Mouse (Mus musculus): ENCODE results near the gene Arhgap15. TPM values are rescaled to one million over a fixed set of nuclear protein-coding genes. Genes with fewer than 3 reads are reported as not detected.

Gene Arhgap15
- polyA plus RNA-seq, 1 experiment from 2014 or later: 1.0 TPM

- H3K36me3 ChIP-seq (ENCODE audit: control insufficient read depth, insufficient read depth, low read length): no peaks in the 10 kb centered on the region
- peak overlapping the region; percentile 61 for H3K27ac ChIP-seq (ENCODE audit: low read depth, low read length)
- WGBS: 41% methylated on average over 13 of the region's 13 CpGs
- ATAC-seq (peak; percentile 93), DNase-seq (ENCODE audit: low spot score) (peak; percentile 81)
- no peaks in the 10 kb centered on the region for H3K9me3 ChIP-seq (replicated peaks; ENCODE audit: control insufficient read depth, low read length)
- no peak overlapping the region for H3K4me3 ChIP-seq (ENCODE audit: low read depth, low read length)
- H3K4me2 ChIP-seq (ENCODE audit: low read length): no peak overlapping the region
- H3K4me1 ChIP-seq (ENCODE audit: control insufficient read depth, insufficient read depth, low read length): peaks cover 4% of the 10 kb centered on the region; the same call in 1 of the 2 replicates
- H3K9ac ChIP-seq (ENCODE audit: low read length): no peak overlapping the region
- no peaks in the 10 kb centered on the region for H3K27me3 ChIP-seq (replicated peaks; ENCODE audit: control insufficient read depth, insufficient read depth, low read length)
These were observed 229.8 kb downstream of the Arhgap15 start for GRCm38 (mm10) chr2:43978177-43979013.

DNA sequence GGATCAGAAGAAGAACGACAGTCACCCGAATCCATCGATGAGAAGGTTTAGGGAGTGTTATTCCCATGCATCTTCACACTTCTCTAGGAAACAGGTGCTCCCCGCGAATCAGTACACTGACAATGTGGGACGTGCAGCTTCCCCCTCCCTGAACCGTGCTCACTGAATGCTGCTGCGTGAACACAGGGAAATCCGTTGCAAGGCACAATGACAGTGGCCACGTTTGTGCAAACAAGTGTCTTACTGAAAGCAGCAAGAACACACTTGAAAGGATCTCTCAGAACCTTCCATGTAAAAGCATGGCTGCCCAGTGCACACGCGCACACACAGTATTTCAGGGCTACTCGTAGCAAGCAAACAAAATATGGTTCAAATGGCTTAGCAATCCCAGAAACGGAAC is 237.4 kb downstream of the Arhgap15 start:
- DNase-seq (ENCODE audit: low spot score) (no peak), ATAC-seq (no peak)
- no peak overlapping the region for H3K4me2 ChIP-seq (ENCODE audit: low read length)
- no peak overlapping the region for H3K9ac ChIP-seq (ENCODE audit: low read length)
- H3K27me3 ChIP-seq (replicated peaks; ENCODE audit: control insufficient read depth, insufficient read depth, low read length): no peaks in the 10 kb centered on the region
- no peaks in the 10 kb centered on the region for H3K9me3 ChIP-seq (replicated peaks; ENCODE audit: control insufficient read depth, low read length)
- peak overlapping the region; percentile 63 for H3K27ac ChIP-seq (ENCODE audit: low read depth, low read length)
- 76% methylated on average over 14 of the region's 14 CpGs for WGBS
- no peaks in the 10 kb centered on the region for H3K4me1 ChIP-seq (ENCODE audit: control insufficient read depth, insufficient read depth, low read length)
- no peaks in the 10 kb centered on the region for H3K36me3 ChIP-seq (ENCODE audit: control insufficient read depth, insufficient read depth, low read length)
- H3K4me3 ChIP-seq (ENCODE audit: low read depth, low read length): no peak overlapping the region

DNA sequence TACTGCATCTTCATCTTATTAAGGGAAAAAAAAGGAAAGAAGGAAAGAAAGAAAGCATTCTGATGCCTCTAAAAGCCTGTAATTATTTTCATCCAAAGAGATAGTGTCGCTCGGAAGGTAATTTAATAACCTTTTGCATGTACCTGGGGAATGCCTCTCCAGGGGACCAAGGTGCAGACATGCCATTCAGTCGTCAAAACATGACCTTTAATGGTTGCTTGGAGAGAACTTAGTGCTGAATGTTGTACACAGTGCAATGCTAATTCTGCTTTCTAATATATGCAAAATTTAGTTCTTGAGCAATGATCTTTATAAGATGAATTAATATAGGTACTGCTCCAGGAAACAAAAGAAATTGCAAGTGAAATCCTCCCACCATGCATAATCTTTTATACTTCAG is 239.3 kb downstream of the Arhgap15 start:
- H3K4me1 ChIP-seq (ENCODE audit: control insufficient read depth, insufficient read depth, low read length): no peaks in the 10 kb centered on the region
- 72% methylated on average over 3 of the region's 3 CpGs for WGBS
- H3K9me3 ChIP-seq (replicated peaks; ENCODE audit: control insufficient read depth, low read length): no peaks in the 10 kb centered on the region
- H3K4me3 ChIP-seq (ENCODE audit: low read depth, low read length): no peak overlapping the region
- H3K4me2 ChIP-seq (ENCODE audit: low read length): no peak overlapping the region
- H3K27me3 ChIP-seq (replicated peaks; ENCODE audit: control insufficient read depth, insufficient read depth, low read length): no peaks in the 10 kb centered on the region
- no peak for DNase-seq (ENCODE audit: low spot score)
- no peaks in the 10 kb centered on the region for H3K36me3 ChIP-seq (ENCODE audit: control insufficient read depth, insufficient read depth, low read length)
- ATAC-seq: no peak
- no peak overlapping the region for H3K9ac ChIP-seq (ENCODE audit: low read length)
- H3K27ac ChIP-seq (ENCODE audit: low read depth, low read length): no peak overlapping the region

DNA sequence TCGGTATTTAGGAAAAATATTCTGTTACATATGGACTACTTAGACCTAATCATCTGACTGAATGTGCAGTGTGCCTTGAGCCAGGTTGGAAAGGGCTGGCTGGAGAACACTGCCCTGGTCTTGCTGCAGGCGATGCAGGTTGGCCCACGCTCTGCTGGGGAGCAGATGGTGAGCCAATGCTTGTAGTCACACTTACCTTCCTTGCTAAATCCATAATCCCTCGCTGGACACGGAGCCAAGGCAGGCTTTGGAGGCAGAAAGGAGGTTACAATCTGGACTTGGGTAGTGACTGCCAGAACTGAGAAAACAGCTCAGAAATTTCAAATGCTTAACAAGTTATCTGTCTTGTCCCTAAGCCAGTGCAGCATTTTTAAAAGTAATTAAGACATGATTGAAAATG is 241.2 kb downstream of the Arhgap15 start:
- Histone ChIP-seq H3K27ac (ENCODE audit: low read depth, low read length) (peak overlapping the region; percentile 44), H3K4me3 (ENCODE audit: low read depth, low read length) (no peak overlapping the region), H3K36me3 (ENCODE audit: control insufficient read depth, insufficient read depth, low read length) (no peaks in the 10 kb centered on the region), H3K9ac (ENCODE audit: low read length) (no peak overlapping the region), H3K4me1 (ENCODE audit: control insufficient read depth, insufficient read depth, low read length) (no peaks in the 10 kb centered on the region), H3K9me3 (replicated peaks; ENCODE audit: control insufficient read depth, low read length) (no peaks in the 10 kb centered on the region), H3K4me2 (ENCODE audit: low read length) (no peak overlapping the region), H3K27me3 (replicated peaks; ENCODE audit: control insufficient read depth, insufficient read depth, low read length) (no peaks in the 10 kb centered on the region)
- ATAC-seq (peak; percentile 85), DNase-seq (ENCODE audit: low spot score) (peak; percentile 80)
- 40% methylated on average over 5 of the region's 5 CpGs for WGBS

DNA sequence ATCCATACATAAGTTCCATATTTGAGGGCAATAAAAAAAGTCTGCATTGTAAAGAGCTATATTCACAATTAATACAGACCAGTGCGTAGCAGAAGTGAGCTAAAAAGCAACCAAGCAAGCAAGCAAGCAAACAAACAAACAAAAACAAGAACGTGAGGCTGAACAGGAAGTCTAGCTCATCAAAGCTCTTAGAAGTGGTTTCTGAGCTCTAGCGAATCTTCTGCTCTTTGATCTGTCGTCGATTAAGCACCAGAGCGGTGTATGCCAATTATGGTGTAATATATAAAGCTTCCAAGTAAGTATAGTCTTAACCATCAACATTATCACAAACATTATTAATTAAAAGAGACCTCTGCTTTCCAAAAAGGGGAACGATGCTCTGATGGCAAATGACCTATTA is 243.9 kb downstream of the Arhgap15 start:
- Histone ChIP-seq H3K9me3 (replicated peaks; ENCODE audit: control insufficient read depth, low read length) (no peaks in the 10 kb centered on the region; the same call in 1 of the 2 replicates), H3K4me3 (ENCODE audit: low read depth, low read length) (no peak overlapping the region), H3K4me1 (ENCODE audit: control insufficient read depth, insufficient read depth, low read length) (no peaks in the 10 kb centered on the region), H3K36me3 (ENCODE audit: control insufficient read depth, insufficient read depth, low read length) (no peaks in the 10 kb centered on the region), H3K27ac (ENCODE audit: low read depth, low read length) (no peak overlapping the region), H3K9ac (ENCODE audit: low read length) (no peak overlapping the region), H3K4me2 (ENCODE audit: low read length) (no peak overlapping the region), H3K27me3 (replicated peaks; ENCODE audit: control insufficient read depth, insufficient read depth, low read length) (no peaks in the 10 kb centered on the region)
- WGBS: 80% methylated on average over 7 of the region's 7 CpGs
- DNase-seq (ENCODE audit: low spot score) (no peak), ATAC-seq (no peak)

DNA sequence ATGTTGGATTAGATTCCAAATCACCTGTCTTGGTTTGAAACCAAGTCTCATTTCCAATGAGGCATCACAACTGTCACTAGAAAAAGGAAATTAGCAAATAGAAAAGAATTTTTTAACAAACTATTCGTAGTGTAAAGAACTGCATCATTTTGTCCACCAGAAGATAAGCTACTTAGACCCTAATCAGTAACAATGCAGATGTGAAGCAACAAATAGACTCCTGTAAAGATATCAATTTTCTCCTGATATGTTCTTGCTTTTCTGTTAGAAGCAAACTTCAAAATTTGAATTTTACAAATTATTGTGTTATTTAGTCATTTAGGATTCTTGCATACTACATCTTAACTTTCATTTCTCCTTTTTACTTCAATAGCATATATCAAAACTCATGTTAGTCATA is 253.8 kb downstream of the Arhgap15 start:
- WGBS: 84% methylated on average over 1 of the region's 1 CpGs
- Histone ChIP-seq H3K27ac (ENCODE audit: low read depth, low read length) (no peak overlapping the region), H3K27me3 (replicated peaks; ENCODE audit: control insufficient read depth, insufficient read depth, low read length) (no peaks in the 10 kb centered on the region), H3K4me3 (ENCODE audit: low read depth, low read length) (no peak overlapping the region), H3K4me1 (ENCODE audit: control insufficient read depth, insufficient read depth, low read length) (no peaks in the 10 kb centered on the region), H3K9ac (ENCODE audit: low read length) (no peak overlapping the region), H3K4me2 (ENCODE audit: low read length) (no peak overlapping the region), H3K9me3 (replicated peaks; ENCODE audit: control insufficient read depth, low read length) (no peaks in the 10 kb centered on the region), H3K36me3 (ENCODE audit: control insufficient read depth, insufficient read depth, low read length) (no peaks in the 10 kb centered on the region)
- ATAC-seq (no peak), DNase-seq (ENCODE audit: low spot score) (no peak)

DNA sequence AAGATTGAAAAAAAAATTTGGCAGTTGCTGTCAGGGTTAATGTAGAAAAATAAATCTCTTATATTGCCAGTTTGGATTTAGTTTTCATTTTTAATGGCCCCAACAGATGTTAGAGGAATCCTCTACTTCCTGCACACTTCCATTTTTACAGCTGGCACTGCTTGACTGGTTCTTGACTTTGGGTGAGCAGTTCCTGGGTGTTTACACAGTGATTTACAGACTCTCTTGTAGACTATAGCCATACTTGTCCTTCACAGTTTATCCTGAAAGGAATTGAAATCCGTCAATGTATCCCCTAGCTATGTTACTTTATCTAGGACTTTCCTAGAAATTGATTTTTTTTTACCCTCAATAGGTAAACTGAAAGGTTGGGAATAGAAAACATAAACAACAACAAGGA is 261.6 kb downstream of the Arhgap15 start:
- ATAC-seq (no peak), DNase-seq (ENCODE audit: low spot score) (no peak)
- Histone ChIP-seq H3K4me2 (ENCODE audit: low read length) (no peak overlapping the region), H3K36me3 (ENCODE audit: control insufficient read depth, insufficient read depth, low read length) (no peaks in the 10 kb centered on the region), H3K4me1 (ENCODE audit: control insufficient read depth, insufficient read depth, low read length) (no peaks in the 10 kb centered on the region), H3K4me3 (ENCODE audit: low read depth, low read length) (no peak overlapping the region), H3K27ac (ENCODE audit: low read depth, low read length) (no peak overlapping the region), H3K9ac (ENCODE audit: low read length) (no peak overlapping the region), H3K27me3 (replicated peaks; ENCODE audit: control insufficient read depth, insufficient read depth, low read length) (no peaks in the 10 kb centered on the region), H3K9me3 (replicated peaks; ENCODE audit: control insufficient read depth, low read length) (no peaks in the 10 kb centered on the region)
- WGBS: 84% methylated on average over 1 of the region's 1 CpGs

DNA sequence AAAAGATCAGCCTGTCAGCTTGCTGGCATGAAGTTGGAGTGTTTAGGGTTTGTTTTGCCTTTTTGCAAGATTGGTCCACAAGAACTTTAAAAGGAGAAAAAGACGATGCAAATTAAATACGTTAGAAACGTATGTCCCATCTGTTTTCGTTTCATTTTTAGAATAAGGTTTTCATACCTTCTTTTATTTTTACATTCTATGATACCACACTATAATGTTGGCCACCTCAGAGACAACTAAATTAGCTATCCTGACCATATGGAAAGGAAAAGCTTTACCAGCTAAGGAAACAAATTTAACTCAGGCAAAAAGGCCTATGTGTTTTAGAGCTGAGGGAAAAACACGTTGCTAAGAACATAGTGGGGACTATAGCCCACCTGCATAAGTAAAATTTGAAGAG is 264.8 kb downstream of the Arhgap15 start:
- Histone ChIP-seq H3K27ac (ENCODE audit: low read depth, low read length) (no peak overlapping the region), H3K36me3 (ENCODE audit: control insufficient read depth, insufficient read depth, low read length) (no peaks in the 10 kb centered on the region), H3K4me2 (ENCODE audit: low read length) (no peak overlapping the region), H3K4me1 (ENCODE audit: control insufficient read depth, insufficient read depth, low read length) (peaks cover 3% of the 10 kb centered on the region), H3K9me3 (replicated peaks; ENCODE audit: control insufficient read depth, low read length) (no peaks in the 10 kb centered on the region), H3K27me3 (replicated peaks; ENCODE audit: control insufficient read depth, insufficient read depth, low read length) (no peaks in the 10 kb centered on the region), H3K9ac (ENCODE audit: low read length) (no peak overlapping the region), H3K4me3 (ENCODE audit: low read depth, low read length) (no peak overlapping the region)
- DNase-seq (ENCODE audit: low spot score) (peak; percentile 22), ATAC-seq (no peak)
- 75% methylated on average over 5 of the region's 5 CpGs for WGBS

DNA sequence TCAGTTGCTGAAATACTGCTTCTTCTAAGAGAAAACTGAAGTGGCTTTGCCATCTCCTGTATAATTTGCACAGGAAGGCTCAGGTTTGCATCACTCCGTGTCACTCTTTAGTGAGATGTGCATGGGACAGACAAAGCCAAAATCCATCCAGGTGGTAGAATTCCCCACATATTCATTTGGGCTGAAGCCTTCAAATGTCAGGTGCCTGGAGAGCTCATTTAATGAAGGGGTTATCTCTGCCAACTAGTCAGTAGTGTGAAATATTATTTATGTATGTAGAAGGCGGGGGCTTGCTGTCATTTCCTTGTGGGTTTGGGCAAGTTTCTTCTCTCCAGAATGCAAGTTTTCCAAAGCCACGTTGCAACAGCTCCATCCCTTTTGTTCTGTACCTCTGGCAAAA is 268.1 kb downstream of the Arhgap15 start:
- Histone ChIP-seq H3K4me2 (ENCODE audit: low read length) (no peak overlapping the region), H3K27me3 (replicated peaks; ENCODE audit: control insufficient read depth, insufficient read depth, low read length) (no peaks in the 10 kb centered on the region), H3K27ac (ENCODE audit: low read depth, low read length) (peak overlapping the region; percentile 65), H3K9ac (ENCODE audit: low read length) (no peak overlapping the region), H3K9me3 (replicated peaks; ENCODE audit: control insufficient read depth, low read length) (no peaks in the 10 kb centered on the region), H3K4me3 (ENCODE audit: low read depth, low read length) (no peak overlapping the region), H3K4me1 (ENCODE audit: control insufficient read depth, insufficient read depth, low read length) (peaks cover 3% of the 10 kb centered on the region), H3K36me3 (ENCODE audit: control insufficient read depth, insufficient read depth, low read length) (no peaks in the 10 kb centered on the region)
- no peak for ATAC-seq
- DNase-seq (ENCODE audit: low spot score): peak; percentile 48
- 58% methylated on average over 3 of the region's 3 CpGs for WGBS

Data from forebrain, embryonic 14.5 days (tissue).